Mouse (Mus musculus) olfactory bulb, adult 2 months (tissue): ENCODE measurements around the gene Amz2. TPM values are rescaled to one million over a fixed set of nuclear protein-coding genes. Genes with fewer than 3 reads are reported as not detected.

Experiments used
- H3K27ac ChIP-seq: fragments of 200-500 bp; 2 replicates; pipeline ENCODE4 v1.5.1; 2012; ENCODE audit warnings: low read depth, low read length; ENCODE audit not compliant: insufficient read depth
- H3K4me1 ChIP-seq: fragments of 200-500 bp; 2 replicates; pipeline ENCODE4 v1.6.1; 2012; ENCODE audit warnings: low read length; ENCODE audit not compliant: control insufficient read depth, insufficient read depth
- H3K4me3 ChIP-seq: fragments of 200-500 bp; 2 replicates; pipeline ENCODE4 v1.5.1; 2012; ENCODE audit warnings: mild to moderate bottlenecking, low read depth, low read length, moderate library complexity; ENCODE audit not compliant: insufficient read depth
- CTCF ChIP-seq: fragments of 200-500 bp; IDR thresholded peaks from 2 replicates; pipeline ENCODE4 v1.5.1; 2012; ENCODE audit warnings: low read depth, mild to moderate bottlenecking, low read length, moderate library complexity; ENCODE audit not compliant: insufficient read depth
- POLR2A ChIP-seq: fragments of 200-500 bp; IDR thresholded peaks from 2 replicates; pipeline ENCODE4 v1.6.1; 2012; ENCODE audit warnings: mild to moderate bottlenecking, low read depth, low read length, moderate library complexity; ENCODE audit not compliant: insufficient read depth
- WGBS: fragments of 180-500 bp; shearing (Covaris S2); methylation state at CpG from one replicate; pipeline ENCODE4 v1.1.7; 2018; 5-methylcytosine and 5-hydroxymethylcytosine counted together
- polyA plus RNA-seq: library from polyadenylated mRNA; stranded (reverse); fragments of >200 nt; gene quantifications from 2 replicates; pipeline ENCODE4 v1.2.4, GENCODE M21; 2012; ENCODE audit warnings: low replicate concordance; ENCODE audit not compliant: missing spikeins, insufficient read depth, insufficient read length

Gene Amz2
- polyA plus RNA-seq, 1 experiment, result not detected

DNA sequence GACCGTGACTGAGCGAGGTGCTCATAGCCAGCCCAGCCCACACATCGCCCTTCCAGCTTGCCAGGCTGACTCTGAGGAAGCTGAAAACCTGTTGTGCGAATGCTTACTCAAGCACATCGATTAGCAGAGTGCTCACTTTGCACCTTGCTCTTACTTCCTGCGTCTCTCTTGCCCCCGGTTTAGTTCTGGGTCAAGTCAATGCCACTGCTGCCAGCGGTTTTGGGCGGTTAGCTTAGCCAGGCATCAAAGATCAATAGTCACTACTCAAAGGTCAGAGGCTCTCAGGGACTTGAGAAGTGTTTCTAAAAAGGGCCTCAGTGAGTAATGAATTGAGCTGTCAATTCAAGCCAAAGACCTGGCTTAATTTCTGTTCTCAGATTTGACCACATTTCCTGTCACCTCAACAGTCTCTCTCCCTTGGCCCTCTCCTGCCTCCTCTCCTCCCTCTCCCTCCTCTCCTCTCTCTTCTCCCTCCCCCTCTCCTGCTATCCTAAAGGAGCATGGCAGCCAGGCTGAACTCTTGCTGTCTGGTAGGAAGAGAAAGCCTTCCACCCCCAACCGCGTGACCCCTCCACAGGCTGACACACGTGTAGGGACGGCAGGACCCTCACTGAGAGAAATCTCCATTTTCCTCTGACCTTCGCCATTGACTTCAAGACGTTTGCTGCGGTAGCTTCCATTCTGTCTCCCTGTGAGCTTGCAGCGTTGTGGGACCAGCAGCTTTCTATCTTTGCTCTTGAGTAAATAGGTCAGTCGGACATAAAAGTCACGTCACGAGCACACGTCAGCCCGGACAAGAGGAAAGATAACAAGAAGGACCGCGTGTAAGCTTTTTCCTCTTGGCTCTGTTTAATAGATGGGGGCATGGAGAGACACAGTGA, 69.4 kb downstream of the Amz2 start:
- 88% methylated on average over 24 of the region's 24 CpGs for WGBS
- Histone ChIP-seq H3K4me1 (no peaks in the 10 kb centered on the region), H3K4me3 (no peak overlapping the region), H3K27ac (no peak overlapping the region)
- TF ChIP-seq POLR2A (no peak), CTCF (no peak)

DNA sequence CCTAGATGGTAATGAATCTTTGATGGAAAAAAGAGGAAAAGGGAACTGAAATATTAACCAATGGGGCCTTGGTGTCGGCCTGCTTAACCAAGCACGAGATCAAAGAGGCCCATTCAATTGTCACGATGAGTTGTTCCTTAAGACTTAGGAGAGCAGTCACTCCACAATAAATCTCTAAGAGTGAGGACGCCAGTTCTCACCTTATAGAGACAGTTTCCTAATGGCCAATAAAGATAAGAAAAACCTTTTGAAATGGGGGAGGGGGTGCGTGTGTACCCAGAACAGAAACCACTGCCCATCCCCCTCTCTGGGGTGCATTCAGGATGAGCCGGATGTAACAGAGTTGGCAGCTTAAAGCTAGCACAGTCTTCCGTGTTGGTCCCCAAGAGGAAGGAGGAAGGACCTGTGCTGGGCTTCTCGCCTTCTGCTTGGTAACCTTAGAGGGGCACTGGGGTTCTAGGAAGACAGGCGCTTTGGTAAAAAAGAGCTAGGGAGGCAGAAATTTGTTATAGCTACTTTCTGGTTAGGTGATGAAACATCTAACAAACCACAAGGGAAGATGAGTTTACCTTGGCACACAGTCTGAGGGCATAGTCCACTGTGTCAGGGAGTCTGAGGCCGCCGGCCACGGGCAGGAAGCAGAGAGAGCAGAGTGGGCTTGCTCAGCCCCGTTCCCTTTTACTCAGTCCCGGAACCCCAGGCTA, 70.2 kb downstream of the Amz2 start:
- TF ChIP-seq POLR2A (no peak), CTCF (no peak)
- 76% methylated on average over 14 of the region's 14 CpGs for WGBS
- H3K4me3 ChIP-seq, result no peak overlapping the region
- H3K4me1 ChIP-seq, result no peaks in the 10 kb centered on the region
- H3K27ac ChIP-seq, result no peak overlapping the region

DNA sequence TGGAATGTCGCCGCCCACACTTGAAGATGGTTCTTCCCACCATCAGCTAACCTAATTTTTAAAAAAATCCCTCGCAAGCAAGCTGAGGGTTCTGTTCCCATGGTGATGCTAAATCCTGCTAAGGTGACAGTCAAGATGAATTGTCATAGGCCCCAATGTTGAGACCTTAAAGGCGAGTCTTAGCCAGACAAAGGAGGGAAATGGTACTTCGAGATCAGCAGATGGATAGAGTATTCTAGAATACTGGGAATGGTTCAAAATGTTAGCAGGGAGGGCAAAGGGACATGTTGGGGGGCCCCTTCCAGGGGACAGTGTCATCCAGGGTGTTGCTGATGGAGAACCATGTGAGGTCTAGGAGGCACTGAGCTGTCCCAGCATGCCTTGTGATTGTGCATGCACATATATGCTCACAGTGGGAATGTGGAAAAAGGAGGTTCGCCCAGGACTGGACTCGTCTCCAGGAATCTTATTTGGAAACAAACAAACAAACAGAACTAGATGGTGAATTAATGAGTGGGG, 70.8 kb downstream of the Amz2 start:
- no peaks in the 10 kb centered on the region for H3K4me1 ChIP-seq
- WGBS, result 77% methylated on average over 7 of the region's 7 CpGs
- no peak overlapping the region for H3K4me3 ChIP-seq
- no peak for TF ChIP-seq POLR2A
- TF ChIP-seq CTCF, result no peak
- H3K27ac ChIP-seq, result no peak overlapping the region

DNA sequence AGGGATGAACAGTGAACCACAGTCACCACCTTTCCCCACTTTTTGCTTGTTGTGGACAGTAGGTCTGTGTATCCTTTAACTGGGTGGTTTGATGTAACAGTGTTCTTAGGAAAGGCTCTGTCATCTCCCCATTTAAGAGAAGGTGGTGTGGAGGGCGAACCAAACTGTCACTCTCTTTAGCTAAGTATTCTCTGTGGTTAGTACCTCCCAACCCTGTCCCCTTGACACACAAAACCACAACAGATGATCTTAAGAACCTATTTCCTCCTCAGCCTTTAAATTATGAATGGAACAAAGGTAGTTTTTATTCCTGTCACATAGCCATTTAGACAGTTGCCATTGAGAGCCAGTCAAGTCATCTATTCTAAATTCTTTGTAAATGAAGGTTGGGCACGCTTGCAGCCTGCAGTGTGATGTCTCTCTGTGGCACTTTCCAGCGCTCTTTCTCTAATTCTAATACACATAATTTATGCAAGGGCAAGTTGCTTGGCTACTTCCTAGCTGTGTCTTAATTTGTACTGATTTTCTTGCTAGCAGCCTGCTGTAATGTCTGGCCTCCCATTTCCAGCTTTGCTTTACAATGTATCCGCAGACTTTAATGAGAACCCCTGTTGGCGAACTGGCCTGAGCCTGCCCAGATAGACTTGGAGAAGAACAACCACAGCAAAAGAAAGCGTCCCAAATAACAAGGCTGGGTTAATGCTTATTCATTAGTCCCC, 71.4 kb downstream of the Amz2 start:
- Histone ChIP-seq H3K4me3 (no peak overlapping the region), H3K4me1 (no peaks in the 10 kb centered on the region), H3K27ac (no peak overlapping the region)
- 65% methylated on average over 6 of the region's 6 CpGs for WGBS
- TF ChIP-seq POLR2A, result no peak
- TF ChIP-seq CTCF, result no peak

DNA sequence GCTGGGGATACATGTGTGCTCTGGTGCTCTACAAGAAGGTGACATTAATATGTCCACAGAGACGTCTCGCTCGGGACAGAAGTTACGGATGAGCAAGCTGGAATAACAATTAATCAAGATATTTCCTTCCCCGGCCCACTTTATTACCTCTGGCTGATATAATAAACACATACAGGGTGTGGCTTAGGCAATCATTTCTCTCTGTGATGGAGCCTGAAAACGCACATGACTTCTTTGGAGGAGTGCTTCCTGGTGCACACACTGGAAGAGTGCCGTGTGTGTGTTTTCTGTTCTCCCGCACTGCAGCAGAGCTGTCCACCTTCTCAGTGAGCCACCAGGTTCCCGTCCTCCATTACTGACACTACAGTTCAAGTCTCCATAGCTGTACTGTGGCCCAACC, 72.2 kb downstream of the Amz2 start:
- Histone ChIP-seq H3K27ac (no peak overlapping the region), H3K4me3 (no peak overlapping the region), H3K4me1 (no peaks in the 10 kb centered on the region)
- TF ChIP-seq CTCF (no peak), POLR2A (no peak)
- WGBS, result 86% methylated on average over 9 of the region's 9 CpGs

DNA sequence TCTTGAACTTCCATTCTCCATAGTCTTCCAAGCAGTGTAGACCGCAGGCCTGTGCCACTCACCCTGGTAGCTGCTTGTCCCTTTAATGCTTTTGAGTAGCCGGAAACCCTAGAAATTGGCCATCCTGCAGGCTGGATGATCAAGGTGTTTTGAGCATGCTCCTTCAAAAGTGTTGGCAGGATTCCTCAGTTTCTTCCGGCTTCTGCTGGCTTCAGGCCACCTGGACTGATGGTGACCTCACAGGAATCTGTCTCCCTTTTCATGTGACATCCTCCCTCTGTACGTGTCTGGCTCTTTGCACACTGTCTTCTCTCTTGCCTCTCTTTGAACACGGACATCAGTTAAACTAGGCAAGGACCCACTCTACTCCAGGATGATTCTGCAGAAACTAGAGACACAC, 74.5 kb downstream of the Amz2 start:
- 81% methylated on average over 5 of the region's 5 CpGs for WGBS
- TF ChIP-seq CTCF, result no peak
- no peak for TF ChIP-seq POLR2A
- Histone ChIP-seq H3K4me1 (peaks cover 4% of the 10 kb centered on the region), H3K4me3 (no peak overlapping the region), H3K27ac (no peak overlapping the region)

Other genes starting within 250 kb of the Amz2 start
- not detected in 2 replicates for gene Rgs9, start 127.8 kb upstream of the Amz2 start, polyA plus RNA-seq
- gene Gna13, start 63.1 kb upstream of the Amz2 start, polyA plus RNA-seq, result not detected in 2 replicates
- not detected in 2 replicates for gene 9930022D16Rik, start 12.0 kb upstream of the Amz2 start, polyA plus RNA-seq
- not detected in 2 replicates for gene Arsg, start 47.4 kb downstream of the Amz2 start, polyA plus RNA-seq
- not detected in 2 replicates for gene Slc16a6, start 47.7 kb downstream of the Amz2 start, polyA plus RNA-seq
- gene Wipi1, start 186.0 kb downstream of the Amz2 start, polyA plus RNA-seq, result not detected in 2 replicates
- 228 and 397 TPM in 2 replicates for gene Prkar1a, start 223.5 kb downstream of the Amz2 start, polyA plus RNA-seq